ENCODE assay signal across 8 mouse cellular contexts in the genomic region with DNA sequence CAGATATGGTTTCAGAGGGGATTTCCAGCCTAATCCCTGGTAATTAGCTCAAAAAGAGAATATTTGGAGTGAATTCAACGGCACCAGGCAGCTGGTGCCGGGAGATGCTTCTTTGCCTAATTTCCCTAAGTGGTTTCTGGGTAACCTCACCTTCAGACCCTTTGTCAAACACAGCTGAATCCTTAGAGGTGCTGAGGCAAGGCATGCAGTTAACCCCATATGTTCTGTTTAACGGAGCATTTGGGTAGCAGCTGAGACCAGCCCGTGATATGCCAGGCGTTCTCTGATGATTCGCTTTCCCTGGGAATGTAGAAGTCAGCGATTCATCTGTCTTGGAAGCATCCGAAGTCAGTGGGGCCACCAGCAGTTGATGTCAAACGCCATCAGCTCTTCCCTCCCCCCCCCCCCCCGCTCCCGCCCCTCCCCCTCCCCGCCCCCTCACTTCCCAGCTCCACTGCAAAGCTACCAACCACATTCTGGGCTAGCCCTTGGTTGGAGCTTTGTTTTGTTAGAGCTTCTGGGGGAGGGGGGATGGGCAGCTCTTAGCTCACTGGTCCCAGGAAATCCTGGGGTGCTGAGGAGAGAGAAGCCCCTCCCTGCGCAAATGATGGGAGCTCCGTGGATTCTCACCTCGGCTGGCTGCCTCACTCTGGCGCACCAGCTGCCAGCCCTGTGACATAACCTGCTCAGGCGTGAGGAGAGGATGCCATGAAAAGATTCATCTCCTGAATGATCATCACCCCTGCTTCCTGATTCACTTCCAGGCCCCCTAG.
A peak's percentile ranks its signal among the peaks of the same experiment; 100 is the strongest.
DNase-seq lines count a peak whose midpoint lies in the region; ATAC-seq lines count a peak whose summit lies in the region.

No protein-coding gene starts in this region.

- peaks cover 6% of the 10 kb centered on the region; the same call in 1 of the 2 replicates for H3K27me3 ChIP-seq in hindbrain, embryonic 12.5 days
- peaks cover 24% of the 10 kb centered on the region for H3K27me3 ChIP-seq in liver, embryonic 12.5 days (replicated peaks)

- H3K4me1 ChIP-seq in hindbrain, embryonic 12.5 days: peaks cover 39% of the 10 kb centered on the region
- 0 out of 2 replicates have a peak, but pooled peaks cover 4% of the 10 kb centered on the region for H3K4me1 ChIP-seq in liver, embryonic 12.5 days

- peak; percentile 85 for ATAC-seq in hindbrain, embryonic 12.5 days (ENCODE audit: low FRiP score)
- no peak for ATAC-seq in liver, embryonic 12.5 days

- no peaks in the 10 kb centered on the region for H3K9me3 ChIP-seq in hindbrain, embryonic 12.5 days (replicated peaks)
- H3K9me3 ChIP-seq in liver, embryonic 12.5 days (replicated peaks): no peaks in the 10 kb centered on the region

- peak overlapping the region; percentile 59 for H3K4me2 ChIP-seq in hindbrain, embryonic 12.5 days (replicated peaks)
- peak overlapping the region; percentile 37 for H3K4me2 ChIP-seq in liver, embryonic 12.5 days

- DNase-seq in layer of hippocampus, adult 11-12 months (ENCODE audit: low spot score): peak; percentile 21
- no peak for DNase-seq in layer of hippocampus, adult 9-10 months (ENCODE audit: low spot score)
- DNase-seq in cerebellum, postnatal 36 days: peak; percentile 20 to 34
- peak; percentile 27 to 29 for DNase-seq in right cerebral cortex, postnatal 36 days (ENCODE audit: low spot score in 2 of 2)
- DNase-seq in adrenal gland, adult 18-20 months (ENCODE audit: low spot score in 2 of 2): no peak
- no peak for DNase-seq in kidney, adult 18-20 months

- 2% methylated on average over 13 of the region's 17 CpGs for WGBS in hindbrain, embryonic 12.5 days
- 14% methylated on average over 14 of the region's 17 CpGs for WGBS in liver, embryonic 12.5 days (ENCODE audit: insufficient replicate concordance)

- H3K9ac ChIP-seq in hindbrain, embryonic 12.5 days: peak overlapping the region; percentile 50; the same call in 1 of the 2 replicates
- H3K9ac ChIP-seq in liver, embryonic 12.5 days: no peak overlapping the region

- peak overlapping the region; percentile 24 for H3K4me3 ChIP-seq in hindbrain, embryonic 12.5 days
- no peak overlapping the region; the same call in 1 of the 2 replicates for H3K4me3 ChIP-seq in liver, embryonic 12.5 days

- peak overlapping the region; percentile 90 for H3K27ac ChIP-seq in hindbrain, embryonic 12.5 days
- no peak overlapping the region for H3K27ac ChIP-seq in liver, embryonic 12.5 days

- no peaks in the 10 kb centered on the region for H3K36me3 ChIP-seq in hindbrain, embryonic 12.5 days
- H3K36me3 ChIP-seq in liver, embryonic 12.5 days: no peaks in the 10 kb centered on the region

Comparison
In these comparisons a context has a peak if more than half of its experiments do, and no peak if none do; other contexts are left out.
1. DNase-seq: peak in layer of hippocampus, adult 11-12 months (single experiment), cerebellum, postnatal 36 days (2 of 2) and right cerebral cortex, postnatal 36 days (2 of 2); none in layer of hippocampus, adult 9-10 months (single experiment), adrenal gland, adult 18-20 months (0 of 2) and kidney, adult 18-20 months (single experiment).